Mouse (Mus musculus): ENCODE results near the gene Rundc3a. TPM values are rescaled to one million over a fixed set of nuclear protein-coding genes. Genes with fewer than 3 reads are reported as not detected.
A peak's percentile ranks its signal among the peaks of the same experiment; 100 is the strongest.

Gene Rundc3a
- polyA plus RNA-seq, 1 experiment: 3.4 TPM

- 2% methylated on average over 44 of the region's 49 CpGs for WGBS
- TF ChIP-seq POLR2A (IDR thresholded peaks at IDR 0.05; ENCODE audit: low read depth, low read length) (no peak), CTCF (conservative IDR thresholded peaks at IDR 0.05; ENCODE audit: insufficient read depth, insufficient read length, low read depth, low read length) (no peak)
- H3K27me3 ChIP-seq (replicated peaks; ENCODE audit: control insufficient read depth, insufficient read depth, low read length): peaks cover 2% of the 10 kb centered on the region
- H3K27ac ChIP-seq (ENCODE audit: insufficient read depth, low read depth, low read length): peak overlapping the region; percentile 18
- peak overlapping the region; percentile 74 for H3K4me3 ChIP-seq (ENCODE audit: insufficient read depth, low read depth, low read length)
- no peaks in the 10 kb centered on the region for H3K4me1 ChIP-seq (ENCODE audit: control insufficient read depth, insufficient read depth, low read length)
- DNase-seq: no peak
- H3K36me3 ChIP-seq (ENCODE audit: control insufficient read depth, insufficient read depth, low read length): no peaks in the 10 kb centered on the region
Observed at GRCm38 (mm10) chr11:102446581-102447461, 53.6 kb downstream of the Rundc3a start.

- DNase-seq: peak; percentile 59
- TF ChIP-seq CTCF (conservative IDR thresholded peaks at IDR 0.05; ENCODE audit: insufficient read depth, insufficient read length, low read depth, low read length): peak; percentile 49
- TF ChIP-seq POLR2A (IDR thresholded peaks at IDR 0.05; ENCODE audit: low read depth, low read length): no peak
- Histone ChIP-seq H3K4me1 (ENCODE audit: control insufficient read depth, insufficient read depth, low read length) (no peaks in the 10 kb centered on the region), H3K27me3 (replicated peaks; ENCODE audit: control insufficient read depth, insufficient read depth, low read length) (peaks cover 2% of the 10 kb centered on the region), H3K27ac (ENCODE audit: insufficient read depth, low read depth, low read length) (peak within 1 kb of the TSS; percentile 18), H3K36me3 (ENCODE audit: control insufficient read depth, insufficient read depth, low read length) (no peaks in the 10 kb centered on the region), H3K4me3 (ENCODE audit: insufficient read depth, low read depth, low read length) (peak within 1 kb of the TSS; percentile 74)
- under 1% methylated on average over 40 of the region's 40 CpGs for WGBS
Observed at GRCm38 (mm10) chr11:102447497-102447896, 54.3 kb downstream of the Rundc3a start, which contains the start of gene Fam171a2. Fam171a2 (minus strand) TSS chr11:102447682.

GRCm38 (mm10) chr11:102448327-102448726, 55.1 kb downstream of the Rundc3a start:
- no peak for DNase-seq
- TF ChIP-seq CTCF (conservative IDR thresholded peaks at IDR 0.05; ENCODE audit: insufficient read depth, insufficient read length, low read depth, low read length) (no peak), POLR2A (IDR thresholded peaks at IDR 0.05; ENCODE audit: low read depth, low read length) (no peak)
- no peaks in the 10 kb centered on the region for H3K4me1 ChIP-seq (ENCODE audit: control insufficient read depth, insufficient read depth, low read length)
- H3K27ac ChIP-seq (ENCODE audit: insufficient read depth, low read depth, low read length): no peak overlapping the region; the same call in 1 of the 2 replicates
- peaks cover 2% of the 10 kb centered on the region for H3K27me3 ChIP-seq (replicated peaks; ENCODE audit: control insufficient read depth, insufficient read depth, low read length)
- no peak overlapping the region for H3K4me3 ChIP-seq (ENCODE audit: insufficient read depth, low read depth, low read length)
- no peaks in the 10 kb centered on the region for H3K36me3 ChIP-seq (ENCODE audit: control insufficient read depth, insufficient read depth, low read length)
- 35% methylated on average over 8 of the region's 8 CpGs for WGBS

GRCm38 (mm10) chr11:102449043-102450008, 56.1 kb downstream of the Rundc3a start:
- Histone ChIP-seq H3K36me3 (ENCODE audit: control insufficient read depth, insufficient read depth, low read length) (no peaks in the 10 kb centered on the region), H3K27ac (ENCODE audit: insufficient read depth, low read depth, low read length) (peak overlapping the region; percentile 9; the same call in 1 of the 2 replicates), H3K27me3 (replicated peaks; ENCODE audit: control insufficient read depth, insufficient read depth, low read length) (peaks cover 2% of the 10 kb centered on the region), H3K4me1 (ENCODE audit: control insufficient read depth, insufficient read depth, low read length) (no peaks in the 10 kb centered on the region), H3K4me3 (ENCODE audit: insufficient read depth, low read depth, low read length) (no peak overlapping the region)
- TF ChIP-seq POLR2A (IDR thresholded peaks at IDR 0.05; ENCODE audit: low read depth, low read length) (no peak), CTCF (conservative IDR thresholded peaks at IDR 0.05; ENCODE audit: insufficient read depth, insufficient read length, low read depth, low read length) (no peak)
- peak; percentile 75 for DNase-seq
- 36% methylated on average over 17 of the region's 17 CpGs for WGBS

Other genes starting within 250 kb of the Rundc3a start
- 0.23 and 0.39 TPM in 2 replicates for gene Nags, start 247.9 kb upstream of the Rundc3a start, polyA plus RNA-seq (2012; rRNA removed)
- gene Tmem101, start 237.0 kb upstream of the Rundc3a start, polyA plus RNA-seq (2012; rRNA removed): 17.7 and 18.3 TPM in 2 replicates
- gene Lsm12, start 208.1 kb upstream of the Rundc3a start, polyA plus RNA-seq (2012; rRNA removed): 33.0 and 39.6 TPM in 2 replicates
- 127 and 138 TPM in 2 replicates for gene G6pc3, start 203.8 kb upstream of the Rundc3a start, polyA plus RNA-seq (2012; rRNA removed)
- 69.2 TPM in 2 replicates for gene Hdac5, start 163.2 kb upstream of the Rundc3a start, polyA plus RNA-seq (2012; rRNA removed)
- 0.41 and 0.81 TPM in 2 replicates for gene BC030867, start 144.5 kb upstream of the Rundc3a start, polyA plus RNA-seq (2012; rRNA removed)
- 0.10 and 0.70 TPM in 2 replicates for gene Asb16, start 124.7 kb upstream of the Rundc3a start, polyA plus RNA-seq (2012; rRNA removed)
- gene Tmub2, start 108.5 kb upstream of the Rundc3a start, polyA plus RNA-seq (2012; rRNA removed): 59.7 and 66.9 TPM in 2 replicates
- 28.0 TPM in 2 replicates for gene Atxn7l3, start 96.8 kb upstream of the Rundc3a start, polyA plus RNA-seq (2012; rRNA removed)
- gene Ubtf, start 73.7 kb upstream of the Rundc3a start, polyA plus RNA-seq (2012; rRNA removed): 27.0 and 30.3 TPM in 2 replicates
- 79.5 and 90.6 TPM in 2 replicates for gene Slc4a1, start 27.2 kb upstream of the Rundc3a start, polyA plus RNA-seq (2012; rRNA removed)
- gene Slc25a39, start 14.5 kb downstream of the Rundc3a start, polyA plus RNA-seq (2012; rRNA removed): 1,128 and 1,486 TPM in 2 replicates
- 184 and 195 TPM in 2 replicates for gene Grn, start 36.9 kb downstream of the Rundc3a start, polyA plus RNA-seq (2012; rRNA removed)
- 18.9 and 20.4 TPM in 2 replicates for gene Fam171a2, start 54.3 kb downstream of the Rundc3a start, polyA plus RNA-seq (2012; rRNA removed)
- 14.9 and 16.0 TPM in 2 replicates for gene Itga2b, start 76.7 kb downstream of the Rundc3a start, polyA plus RNA-seq (2012; rRNA removed)
- 11.6 and 12.4 TPM in 2 replicates for gene Gpatch8, start 163.0 kb downstream of the Rundc3a start, polyA plus RNA-seq (2012; rRNA removed)
- gene Gm11627, start 186.1 kb downstream of the Rundc3a start, polyA plus RNA-seq (2012; rRNA removed): 0.59 and 0.68 TPM in 2 replicates
- gene Fzd2, start 211.0 kb downstream of the Rundc3a start, polyA plus RNA-seq (2012; rRNA removed): 8.5 and 12.2 TPM in 2 replicates